ENCODE assay signal across 16 mouse cellular contexts in genomic region chr5:21188435-21188834, GRCm38 (mm10). TPM values are rescaled to one million over a fixed set of nuclear protein-coding genes. Genes with fewer than 3 reads are reported as not detected.
DNase-seq lines count a peak whose midpoint lies in the region; ATAC-seq lines count a peak whose summit lies in the region.
"Had no signal": no experiment of that assay in that cellular context is flagged by ENCODE, and none has a peak within 500 bp of the region (broad histone marks: within the 10 kb centered on the region; RNA-seq: fewer than 3 reads in every experiment).

No protein-coding gene starts in this region.

- H3K27ac ChIP-seq in hindbrain, embryonic 15.5 days (replicated peaks): no peak overlapping the region
- H3K27ac ChIP-seq in hindbrain, embryonic 10.5 days: no peak overlapping the region
- H3K27ac ChIP-seq: embryonic facial prominence, embryonic 13.5 days; forebrain, embryonic 15.5 days; heart, embryonic 13.5 days; intestine, embryonic 15.5 days had no signal

- 54% methylated on average over 3 of the region's 3 CpGs for WGBS in hindbrain, embryonic 15.5 days
- WGBS in hindbrain, embryonic 10.5 days: 37% methylated on average over 3 of the region's 3 CpGs

- no peaks in the 10 kb centered on the region for H3K9me3 ChIP-seq in hindbrain, embryonic 15.5 days
- H3K9me3 ChIP-seq in hindbrain, embryonic 10.5 days: peaks cover 17% of the 10 kb centered on the region
- H3K9me3 ChIP-seq: intestine, embryonic 15.5 days had no signal

- intact Hi-C loops in left cerebral cortex, postnatal 4 days (cut with DNase I): no loop called here
- intact Hi-C loops in heart, postnatal 36 days (cut with DNase I): loop anchor here (5.0 kb wide), 2 partner anchors 69 to 131 kb away; partner anchors contain the start of gene Ptpn12

- ATAC-seq in hindbrain, embryonic 15.5 days (ENCODE audit: low FRiP score, low read depth): no peak
- ATAC-seq in inflammation-experienced regulatory T-cells, adult 6 months: peak; percentile 8
- ATAC-seq: forebrain, embryonic 15.5 days; intestine, embryonic 15.5 days had no signal

- H3K36me3 ChIP-seq in hindbrain, embryonic 15.5 days: peaks cover 4% of the 10 kb centered on the region; the same call in 1 of the 2 replicates
- no peaks in the 10 kb centered on the region for H3K36me3 ChIP-seq in hindbrain, embryonic 10.5 days
- H3K36me3 ChIP-seq: embryonic facial prominence, embryonic 13.5 days; heart, embryonic 13.5 days; intestine, embryonic 15.5 days had no signal

- no peak for DNase-seq in hindbrain, embryonic 10.5 days (ENCODE audit: low spot score)
- peak; percentile 40 to 52 for DNase-seq in B cell, adult 2 months
- DNase-seq in monocyte, adult 2 months (ENCODE audit: low read depth in 1 of 2, low spot score in 2 of 2): peak; percentile 69 to 75
- no peak for DNase-seq in left cerebral cortex, postnatal 4 days
- no peak for DNase-seq in embryo, embryonic 10 days (ENCODE audit: low spot score)
- DNase-seq in heart, postnatal 36 days: no peak
- DNase-seq: adrenal gland, postnatal 10 days; cerebellum, adult 9-10 months; gastrocnemius, postnatal 14 days; midbrain, embryonic 14.5 days had no signal

- H3K4me1 ChIP-seq in hindbrain, embryonic 15.5 days (replicated peaks): peaks cover 23% of the 10 kb centered on the region
- H3K4me1 ChIP-seq in hindbrain, embryonic 10.5 days (replicated peaks): peaks cover 12% of the 10 kb centered on the region

- H3K4me2 ChIP-seq in hindbrain, embryonic 15.5 days: peak overlapping the region; percentile 80; the same call in 1 of the 2 replicates
- H3K4me2 ChIP-seq: embryonic facial prominence, embryonic 13.5 days; forebrain, embryonic 15.5 days; heart, embryonic 13.5 days; intestine, embryonic 15.5 days had no signal

- no peak overlapping the region for H3K4me3 ChIP-seq in hindbrain, embryonic 15.5 days
- no peak overlapping the region for H3K4me3 ChIP-seq in hindbrain, embryonic 10.5 days
- H3K4me3 ChIP-seq: embryonic facial prominence, embryonic 13.5 days; forebrain, embryonic 15.5 days; heart, embryonic 13.5 days; intestine, embryonic 15.5 days had no signal

- no peaks in the 10 kb centered on the region for H3K27me3 ChIP-seq in hindbrain, embryonic 15.5 days
- peaks cover 16% of the 10 kb centered on the region; the same call in 1 of the 2 replicates for H3K27me3 ChIP-seq in hindbrain, embryonic 10.5 days (ENCODE audit: insufficient read depth, poor library complexity, severe bottlenecking)
- H3K27me3 ChIP-seq: forebrain, embryonic 15.5 days; intestine, embryonic 15.5 days had no signal

- H3K9ac ChIP-seq in hindbrain, embryonic 15.5 days: no peak overlapping the region
- H3K9ac ChIP-seq: embryonic facial prominence, embryonic 13.5 days; forebrain, embryonic 15.5 days; heart, embryonic 13.5 days; intestine, embryonic 15.5 days had no signal

RNA-seq across cellular contexts. Expression of gene Gsap, which starts 2.4 kb away (rescaled TPM):
- 12.4 and 14.0 TPM in 2 replicates for polyA plus RNA-seq in hindbrain, embryonic 15.5 days (2015; fragmentation: Nextera tagmentation; extraction: Ambion mirVana)
- 1.8 and 2.0 TPM in 2 replicates for polyA plus RNA-seq in hindbrain, embryonic 10.5 days (2016; fragmentation: Nextera tagmentation; extraction: Ambion mirVana)
- polyA plus RNA-seq in inflammation-experienced regulatory T-cells, adult 6 months (2017; shearing (Covaris generic)): 10 to 100 TPM; 44.6 to 55.1 (median 52.6) TPM
- 10 to 100 TPM; 11.4 to 12.0 TPM for total RNA-seq in left cerebral cortex, postnatal 4 days (2021)
- 1 to 10 TPM; 4.2 to 4.5 TPM for total RNA-seq in heart, postnatal 36 days (2021)

Comparison
In these comparisons a context has a peak if more than half of its experiments do, and no peak if none do; other contexts are left out.
1. DNase-seq: peak in B cell, adult 2 months (2 of 2) and monocyte, adult 2 months (2 of 2); none in hindbrain, embryonic 10.5 days (single experiment), left cerebral cortex, postnatal 4 days (single experiment), embryo, embryonic 10 days (single experiment) and heart, postnatal 36 days (0 of 2).